Mouse (Mus musculus) myocyte (in vitro differentiated cells): ENCODE data around the gene Slc35f1. TPM values are rescaled to one million over a fixed set of nuclear protein-coding genes. Genes with fewer than 3 reads are reported as not detected.

Source experiments
- H3K27me3 ChIP-seq: one replicate; pipeline ENCODE4 v1.6.1; 2011; ENCODE audit not compliant: control insufficient read depth, insufficient read depth, insufficient read length
- H3K36me3 ChIP-seq: one replicate; pipeline ENCODE4 v1.6.1; 2011; ENCODE audit not compliant: control insufficient read depth, insufficient read depth
- H3K4me2 ChIP-seq: one replicate; pipeline ENCODE4 v1.6.1; 2011; ENCODE audit warnings: low read depth, control low read depth
- H3K4me3 ChIP-seq: one replicate; pipeline ENCODE4 v1.5.1; 2011; ENCODE audit warnings: mild to moderate bottlenecking, control low read depth, moderate library complexity
- H3K79me2 ChIP-seq: one replicate; pipeline ENCODE4 v1.6.1; 2011; ENCODE audit not compliant: control insufficient read depth, insufficient read depth
- H3ac ChIP-seq: one replicate; pipeline ENCODE4 v1.6.1; 2011; ENCODE audit not compliant: control insufficient read depth, insufficient read length
- CEBPB ChIP-seq: IDR thresholded peaks from 2 replicates; pipeline ENCODE4 v1.6.1; 2011; ENCODE audit warnings: mild to moderate bottlenecking, moderate library complexity; ENCODE audit not compliant: poor library complexity, insufficient read depth, severe bottlenecking
- E2F4 ChIP-seq: IDR thresholded peaks from one replicate; pipeline ENCODE4 v1.6.1; 2011; ENCODE audit warnings: mild to moderate bottlenecking, control low read depth, moderate library complexity; ENCODE audit not compliant: insufficient read depth
- MAX ChIP-seq: IDR thresholded peaks from one replicate; pipeline ENCODE4 v1.6.1; 2011; ENCODE audit warnings: low read depth, mild to moderate bottlenecking, control low read depth
- MYOD1 ChIP-seq, 3 experiments: IDR thresholded peaks; one replicate each; pipeline ENCODE4 v1.6.1; 2011; ENCODE audit warnings: control low read depth in 2 of 3, low read depth in 2 of 3, mild to moderate bottlenecking in 2 of 3, moderate library complexity in 1 of 3; ENCODE audit not compliant: insufficient read length in 2 of 3, control insufficient read depth in 1 of 3
- MYOG ChIP-seq, 3 experiments: IDR thresholded peaks; one replicate each; pipeline ENCODE4 v1.6.1; 2011; ENCODE audit warnings: control low read depth in 2 of 3, low read depth in 2 of 3, mild to moderate bottlenecking in 2 of 3; ENCODE audit not compliant: insufficient read length in 2 of 3, control insufficient read depth in 1 of 3, insufficient read depth in 1 of 3
- POLR2A ChIP-seq: IDR thresholded peaks from one replicate; pipeline ENCODE4 v1.6.1; 2011; ENCODE audit warnings: low read depth, mild to moderate bottlenecking, control low read depth, moderate library complexity; ENCODE audit not compliant: insufficient read length
- POLR2AphosphoS2 ChIP-seq: IDR thresholded peaks from one replicate; pipeline ENCODE4 v1.6.1; 2011; ENCODE audit warnings: low read depth, control low read depth; ENCODE audit not compliant: insufficient read length
- REST ChIP-seq: IDR thresholded peaks from one replicate; pipeline ENCODE4 v1.6.1; 2011; ENCODE audit warnings: mild to moderate bottlenecking, control low read depth, moderate library complexity; ENCODE audit not compliant: insufficient read depth, insufficient read length
- SRF ChIP-seq: IDR thresholded peaks from one replicate; pipeline ENCODE4 v1.6.1; 2011; ENCODE audit warnings: low read depth; ENCODE audit not compliant: control insufficient read depth, insufficient read length
- TCF12 ChIP-seq: IDR thresholded peaks from one replicate; pipeline ENCODE4 v1.6.1; 2011; ENCODE audit warnings: mild to moderate bottlenecking, control low read depth; ENCODE audit not compliant: poor library complexity, insufficient read depth, severe bottlenecking
- TCF3 ChIP-seq: IDR thresholded peaks from one replicate; pipeline ENCODE4 v1.6.1; 2011; ENCODE audit warnings: low read depth, control low read depth; ENCODE audit not compliant: insufficient read length
- USF1 ChIP-seq: IDR thresholded peaks from one replicate; pipeline ENCODE4 v1.6.1; 2011; ENCODE audit warnings: low read depth, mild to moderate bottlenecking, control low read depth, moderate library complexity
- polyA plus RNA-seq: library from polyadenylated mRNA; unstranded; fragments of >200 nt; fragmentation: generic; extraction: Trizol; gene quantifications from one replicate; pipeline ENCODE4 v1.2.1, GENCODE M21; 2012; ENCODE audit warnings: missing spikeins

Slc35f1 gene
- polyA plus RNA-seq, 1 experiment = not detected

DNA sequence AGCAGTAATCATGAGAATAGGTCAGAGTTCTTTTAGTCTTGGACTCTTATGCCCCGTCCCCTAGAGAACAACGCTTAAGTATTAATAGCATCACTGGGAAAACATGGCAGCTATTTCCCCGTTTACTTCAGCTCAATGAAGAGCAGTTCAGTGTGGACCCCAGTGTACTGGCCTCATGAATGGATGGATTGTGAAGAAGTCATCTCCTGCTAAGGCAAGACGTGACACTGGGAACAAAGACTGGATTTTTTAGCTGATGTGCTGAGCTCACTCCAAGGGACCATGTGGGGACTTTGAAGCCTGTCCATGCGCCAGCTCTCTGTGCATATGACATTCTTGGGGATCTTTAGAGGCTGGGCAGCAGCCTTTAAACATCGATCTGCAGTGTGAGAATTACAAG, 101.2 kb downstream of the Slc35f1 start:
- Histone ChIP-seq H3K79me2 (no peaks in the 10 kb centered on the region), H3K4me3 (no peak overlapping the region)
- TF ChIP-seq SRF (no peak), MYOG (IDR thresholded peaks at IDR 0.05; ENCODE audit: control insufficient read depth in 1 of 3, insufficient read depth in 1 of 3, insufficient read length in 2 of 3, low read depth in 2 of 3) (no peak), E2F4 (no peak), POLR2AphosphoS2 (no peak), CEBPB (no peak), MAX (no peak), TCF12 (no peak), TCF3 (no peak), USF1 (no peak), MYOD1 (IDR thresholded peaks at IDR 0.05; ENCODE audit: control insufficient read depth in 1 of 3, insufficient read length in 2 of 3, low read depth in 2 of 3) (no peak), REST (no peak), POLR2A (no peak)

DNA sequence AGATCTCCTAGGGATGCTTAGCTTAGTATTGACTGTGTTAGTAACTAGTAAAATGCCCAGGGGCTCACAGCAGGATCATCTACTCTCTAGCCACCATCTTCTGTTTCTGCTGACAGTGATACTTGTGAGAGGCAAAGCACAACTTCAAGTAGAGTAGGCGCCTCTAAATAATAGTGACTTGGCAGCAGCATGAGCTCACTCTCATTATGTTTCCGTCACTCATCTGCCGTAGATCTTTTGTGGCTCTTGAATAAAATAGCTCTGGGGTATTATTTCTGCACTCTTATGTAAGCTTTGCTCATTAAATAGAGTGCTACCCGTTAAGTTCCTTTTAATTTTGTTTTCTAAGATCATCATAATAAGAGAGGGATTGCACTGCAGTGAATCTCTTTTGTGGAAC, 107.1 kb downstream of the Slc35f1 start:
- H3ac ChIP-seq = no peak overlapping the region
- no peaks in the 10 kb centered on the region for H3K27me3 ChIP-seq
- no peaks in the 10 kb centered on the region for H3K36me3 ChIP-seq
- no peak overlapping the region for H3K4me2 ChIP-seq
- no peak overlapping the region for H3K4me3 ChIP-seq
- no peak for TF ChIP-seq POLR2A
- no peak for TF ChIP-seq SRF
- no peak for TF ChIP-seq TCF12
- TF ChIP-seq MYOG (IDR thresholded peaks at IDR 0.05; ENCODE audit: control insufficient read depth in 1 of 3, insufficient read depth in 1 of 3, insufficient read length in 2 of 3, low read depth in 2 of 3) = no peak
- no peak for TF ChIP-seq POLR2AphosphoS2
- no peak for TF ChIP-seq TCF3
- TF ChIP-seq E2F4 = no peak
- no peak for TF ChIP-seq MYOD1 (IDR thresholded peaks at IDR 0.05; ENCODE audit: control insufficient read depth in 1 of 3, insufficient read length in 2 of 3, low read depth in 2 of 3)
- TF ChIP-seq REST = no peak
- no peak for TF ChIP-seq USF1
- TF ChIP-seq CEBPB = no peak
- no peak for TF ChIP-seq MAX
- H3K79me2 ChIP-seq = no peaks in the 10 kb centered on the region

More for the DNA sequence above, 101.2 kb downstream of the Slc35f1 start:
- Histone ChIP-seq H3K27me3 (no peaks in the 10 kb centered on the region), H3ac (no peak overlapping the region), H3K4me2 (no peak overlapping the region), H3K36me3 (no peaks in the 10 kb centered on the region)

DNA sequence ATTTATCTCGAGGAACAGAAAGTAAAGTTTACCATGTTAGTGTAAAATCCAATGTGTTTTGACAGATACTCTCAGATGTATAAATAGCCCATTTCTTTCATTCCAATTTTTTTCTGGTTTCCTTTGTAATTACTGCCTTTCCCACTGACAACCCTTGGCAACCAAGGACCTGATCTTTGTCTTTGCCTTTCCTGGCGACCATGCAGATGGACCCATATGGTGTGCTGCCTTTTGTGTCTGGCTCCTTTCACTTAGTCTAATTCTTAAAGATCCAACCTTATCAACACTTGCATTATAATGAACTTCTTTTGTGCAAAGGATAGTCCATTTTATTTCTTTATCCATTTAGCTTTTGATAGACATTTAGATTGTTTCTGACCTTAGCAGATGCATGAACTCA, 117.5 kb downstream of the Slc35f1 start:
- Histone ChIP-seq H3K4me2 (no peak overlapping the region), H3K4me3 (no peak overlapping the region), H3ac (no peak overlapping the region), H3K36me3 (no peaks in the 10 kb centered on the region), H3K79me2 (no peaks in the 10 kb centered on the region), H3K27me3 (no peaks in the 10 kb centered on the region)
- TF ChIP-seq CEBPB = no peak
- TF ChIP-seq MAX = no peak
- TF ChIP-seq REST = no peak
- TF ChIP-seq SRF = no peak
- no peak for TF ChIP-seq POLR2A
- TF ChIP-seq TCF3 = no peak
- no peak for TF ChIP-seq MYOG (IDR thresholded peaks at IDR 0.05; ENCODE audit: control insufficient read depth in 1 of 3, insufficient read depth in 1 of 3, insufficient read length in 2 of 3, low read depth in 2 of 3)
- TF ChIP-seq USF1 = no peak
- no peak for TF ChIP-seq E2F4
- no peak for TF ChIP-seq POLR2AphosphoS2
- no peak for TF ChIP-seq TCF12
- TF ChIP-seq MYOD1 (IDR thresholded peaks at IDR 0.05; ENCODE audit: control insufficient read depth in 1 of 3, insufficient read length in 2 of 3, low read depth in 2 of 3) = no peak

DNA sequence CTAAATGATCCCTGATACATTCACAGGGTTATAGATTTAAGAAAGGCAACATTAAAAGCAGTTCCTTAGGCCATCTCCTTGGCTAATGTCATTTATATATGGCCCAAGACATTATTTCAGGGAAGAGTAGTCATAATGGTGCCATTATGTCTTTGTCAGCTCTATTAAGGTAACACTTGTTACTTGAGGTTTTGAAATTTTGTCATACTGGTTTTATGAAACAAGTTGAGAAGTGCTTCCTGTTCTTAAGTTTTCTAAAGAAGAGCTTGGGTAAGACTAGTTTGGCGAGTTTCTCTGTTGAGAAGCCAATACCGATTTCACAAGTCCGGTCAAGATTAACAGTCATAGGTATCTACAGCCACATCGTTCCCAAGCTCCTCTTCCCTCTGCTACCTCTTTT, 122.5 kb downstream of the Slc35f1 start:
- TF ChIP-seq POLR2AphosphoS2 (no peak), REST (no peak), USF1 (no peak), MYOD1 (IDR thresholded peaks at IDR 0.05; ENCODE audit: control insufficient read depth in 1 of 3, insufficient read length in 2 of 3, low read depth in 2 of 3) (no peak), POLR2A (no peak), CEBPB (no peak), MAX (no peak), E2F4 (no peak), SRF (no peak), MYOG (IDR thresholded peaks at IDR 0.05; ENCODE audit: control insufficient read depth in 1 of 3, insufficient read depth in 1 of 3, insufficient read length in 2 of 3, low read depth in 2 of 3) (no peak), TCF12 (no peak), TCF3 (no peak)
- H3ac ChIP-seq = no peak overlapping the region
- no peaks in the 10 kb centered on the region for H3K36me3 ChIP-seq
- H3K4me3 ChIP-seq = no peak overlapping the region
- no peaks in the 10 kb centered on the region for H3K27me3 ChIP-seq
- no peak overlapping the region for H3K4me2 ChIP-seq
- no peaks in the 10 kb centered on the region for H3K79me2 ChIP-seq
